Mouse (Mus musculus): ENCODE measurements around the gene Sectm1a.
"Not testable (repeated sequence)": the region's sequence is repeated elsewhere in the genome, so short reads cannot be mapped to it uniquely, and the experiment has no call there.

The Sectm1a gene

GRCm38 (mm10) chr11:121047826-121048399 lies 33.1 kb downstream of the Sectm1a start:
- no peak for DNase-seq (ENCODE audit: low read depth, low spot score)

- DNase-seq (ENCODE audit: low read depth, low spot score) = no peak
Measured at GRCm38 (mm10) chr11:121045286-121045685, 35.7 kb downstream of the Sectm1a start.

GRCm38 (mm10) chr11:121043025-121043424 lies 38.0 kb downstream of the Sectm1a start:
- not testable (repeated sequence) for DNase-seq (ENCODE audit: low read depth, low spot score)

GRCm38 (mm10) chr11:121042480-121042879 lies 38.5 kb downstream of the Sectm1a start:
- no peak for DNase-seq (ENCODE audit: low read depth, low spot score)

- no peak for DNase-seq (ENCODE audit: low read depth, low spot score)
Measured at GRCm38 (mm10) chr11:121041636-121042035, 39.4 kb downstream of the Sectm1a start.

GRCm38 (mm10) chr11:121041212-121041611 lies 39.8 kb downstream of the Sectm1a start:
- DNase-seq (ENCODE audit: low read depth, low spot score) = peak; percentile 58

GRCm38 (mm10) chr11:121039302-121039701 lies 41.7 kb downstream of the Sectm1a start, which contains the start of gene Cd7:
Gene Cd7, minus strand, starts transcription at chr11:121039418.
- DNase-seq (ENCODE audit: low read depth, low spot score) = no peak

- DNase-seq (ENCODE audit: low read depth, low spot score) = no peak
Measured at GRCm38 (mm10) chr11:121038366-121039240, 42.4 kb downstream of the Sectm1a start.

- no peak for DNase-seq (ENCODE audit: low read depth, low spot score)
Measured at GRCm38 (mm10) chr11:121033118-121033517, 47.9 kb downstream of the Sectm1a start.

GRCm38 (mm10) chr11:121027259-121027658 lies 53.8 kb downstream of the Sectm1a start:
- no peak for DNase-seq (ENCODE audit: low read depth, low spot score)

GRCm38 (mm10) chr11:121024163-121024562 lies 56.9 kb downstream of the Sectm1a start:
- no peak for DNase-seq (ENCODE audit: low read depth, low spot score)

GRCm38 (mm10) chr11:121019501-121019900 lies 61.5 kb downstream of the Sectm1a start:
- DNase-seq (ENCODE audit: low read depth, low spot score) = no peak

GRCm38 (mm10) chr11:121017703-121018102 lies 63.3 kb downstream of the Sectm1a start:
- DNase-seq (ENCODE audit: low read depth, low spot score) = peak; percentile 32
